Mouse (Mus musculus): ENCODE measurements at regions not wholly inside any gene's neighbourhood (a gene's known extent, or its start where the extent isn't known, plus 50 kb on each side); places are given as distances from the start of the nearest gene placed in this dataset.
A peak's percentile ranks its signal among the peaks of the same experiment; 100 is the strongest.

DNA sequence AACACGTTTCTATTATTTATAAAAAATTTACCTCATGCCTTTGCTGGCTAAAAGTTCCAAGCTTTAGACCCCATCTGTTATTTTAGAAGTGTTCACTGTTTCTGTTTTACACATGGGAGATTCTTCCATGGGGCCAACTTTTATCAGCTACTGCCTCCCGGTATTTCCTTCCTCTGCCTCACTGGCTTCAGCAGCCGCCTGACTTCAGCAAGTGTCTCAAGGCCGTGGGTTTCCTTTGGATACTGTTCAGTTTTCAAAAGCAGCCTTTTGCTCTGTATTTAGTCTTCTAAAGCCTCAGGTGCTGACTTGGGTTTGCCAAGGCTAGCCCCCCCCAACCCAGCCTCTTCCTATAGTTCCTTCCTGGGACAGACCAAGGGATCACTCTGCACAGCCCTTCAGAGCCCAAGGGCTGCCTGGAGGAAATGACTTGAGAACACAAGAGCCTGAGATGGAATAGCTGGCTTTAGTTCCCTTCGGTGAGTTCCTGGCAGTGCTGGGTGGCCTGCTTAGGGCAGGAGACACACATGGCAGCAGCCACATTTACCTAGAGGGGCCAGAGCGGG lies 75.1 kb upstream of the Itga6 start:
- WGBS = 69% methylated on average over 6 of the region's 6 CpGs
- Histone ChIP-seq H3K36me3 (ENCODE audit: insufficient read depth) (no peaks in the 10 kb centered on the region), H3K9ac (no peak overlapping the region), H3K4me3 (ENCODE audit: low read depth, low read length) (no peak overlapping the region), H3K4me2 (no peak overlapping the region), H3K4me1 (ENCODE audit: insufficient read depth) (peaks cover 7% of the 10 kb centered on the region), H3K9me3 (ENCODE audit: low read depth, low read length) (no peaks in the 10 kb centered on the region), H3K27me3 (ENCODE audit: insufficient read depth, low read length) (no peaks in the 10 kb centered on the region), H3K27ac (ENCODE audit: low read depth) (peak overlapping the region; percentile 84)
- TF ChIP-seq CTCF (IDR thresholded peaks at IDR 0.05; ENCODE audit: low read depth) = no peak
- no peak for ATAC-seq (ENCODE audit: insufficient read depth)
- no peak for DNase-seq

- Histone ChIP-seq H3K9ac (no peak overlapping the region), H3K27ac (ENCODE audit: low read depth) (peak overlapping the region; percentile 84), H3K9me3 (ENCODE audit: low read depth, low read length) (no peaks in the 10 kb centered on the region), H3K36me3 (ENCODE audit: insufficient read depth) (no peaks in the 10 kb centered on the region), H3K4me2 (no peak overlapping the region), H3K27me3 (ENCODE audit: insufficient read depth, low read length) (no peaks in the 10 kb centered on the region), H3K4me1 (ENCODE audit: insufficient read depth) (peaks cover 7% of the 10 kb centered on the region), H3K4me3 (ENCODE audit: low read depth, low read length) (no peak overlapping the region)
- peak; percentile 29; the same call in 1 of the 2 replicates for ATAC-seq (ENCODE audit: insufficient read depth)
- DNase-seq = peak; percentile 54
- 70% methylated on average over 4 of the region's 4 CpGs for WGBS
- no peak for TF ChIP-seq CTCF (IDR thresholded peaks at IDR 0.05; ENCODE audit: low read depth)
Observed at GRCm38 (mm10) chr2:71670882-71671281, 74.5 kb upstream of the Itga6 start.

DNA sequence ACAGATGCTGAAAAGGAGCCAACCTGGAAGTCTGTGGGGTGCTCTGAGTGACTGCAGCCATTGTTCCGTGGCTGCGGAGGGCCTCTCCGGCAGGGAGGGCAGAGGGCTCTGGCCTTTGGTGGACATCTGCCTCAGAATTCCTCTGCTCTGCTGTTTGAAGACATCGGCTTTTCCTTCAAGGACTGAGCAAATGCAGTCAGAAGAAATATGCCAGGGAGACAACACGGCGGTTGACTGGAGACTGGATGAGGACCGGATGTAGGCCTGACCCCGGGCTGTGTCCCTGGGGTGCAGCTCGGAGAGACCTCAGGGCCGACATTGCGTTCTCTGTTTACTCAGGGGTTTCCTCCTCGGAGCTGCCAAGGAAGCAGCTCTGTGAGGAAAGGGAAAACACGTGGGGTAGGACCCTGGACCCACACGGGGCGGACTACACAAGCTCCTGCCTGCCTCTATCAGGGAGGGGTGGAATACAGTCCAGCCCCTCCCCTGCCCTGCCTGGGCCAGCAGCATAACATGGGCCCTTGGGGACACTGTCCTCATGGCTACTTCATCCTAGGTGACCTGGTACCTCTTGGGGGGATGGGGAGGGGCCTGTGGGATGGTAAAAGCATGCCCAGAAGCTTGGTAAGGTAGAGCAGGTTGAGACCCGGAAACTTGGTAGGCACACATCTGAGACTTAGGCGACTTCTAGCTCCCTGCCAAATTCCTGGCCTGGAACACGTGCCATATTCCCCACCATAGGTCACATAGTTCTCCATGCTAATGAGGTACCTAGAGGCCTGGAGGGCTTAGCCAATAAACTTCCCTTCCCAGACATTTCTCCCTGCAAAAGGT lies 72.1 kb upstream of the Itga6 start:
- no peak for TF ChIP-seq CTCF (IDR thresholded peaks at IDR 0.05; ENCODE audit: low read depth)
- WGBS = 50% methylated on average over 18 of the region's 18 CpGs
- no peak overlapping the region for H3K4me2 ChIP-seq
- no peaks in the 10 kb centered on the region for H3K27me3 ChIP-seq (ENCODE audit: insufficient read depth, low read length)
- no peaks in the 10 kb centered on the region for H3K9me3 ChIP-seq (ENCODE audit: low read depth, low read length)
- DNase-seq (peak; percentile 72), ATAC-seq (ENCODE audit: insufficient read depth) (peak; percentile 81)
- H3K4me1 ChIP-seq (ENCODE audit: insufficient read depth) = peaks cover 7% of the 10 kb centered on the region
- H3K4me3 ChIP-seq (ENCODE audit: low read depth, low read length) = no peak overlapping the region
- H3K9ac ChIP-seq = no peak overlapping the region
- peak overlapping the region; percentile 78 for H3K27ac ChIP-seq (ENCODE audit: low read depth)
- no peaks in the 10 kb centered on the region for H3K36me3 ChIP-seq (ENCODE audit: insufficient read depth)

DNA sequence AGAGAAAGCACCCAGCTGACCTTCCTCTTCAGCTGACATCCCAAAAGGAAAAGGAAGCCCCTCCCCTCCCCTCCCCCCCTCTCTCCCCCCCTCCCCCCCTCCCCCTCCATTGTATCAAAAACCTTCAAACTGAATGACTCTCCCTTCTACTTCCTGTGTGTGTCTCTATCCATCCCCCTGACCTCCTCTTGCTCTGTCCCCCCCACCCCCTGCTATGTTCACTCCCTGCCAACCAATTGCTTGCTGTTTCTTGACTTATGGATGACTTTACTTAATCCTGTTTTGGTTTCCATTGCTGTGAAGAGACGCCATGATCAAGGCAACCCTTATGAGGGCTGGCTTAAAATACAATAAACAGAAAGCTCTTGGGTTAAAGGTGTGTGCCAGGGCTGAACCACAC lies 64.7 kb upstream of the Itga6 start:
- Histone ChIP-seq H3K9me3 (ENCODE audit: low read depth, low read length) (no peaks in the 10 kb centered on the region), H3K4me1 (ENCODE audit: insufficient read depth) (no peaks in the 10 kb centered on the region), H3K9ac (no peak overlapping the region), H3K27me3 (ENCODE audit: insufficient read depth, low read length) (no peaks in the 10 kb centered on the region), H3K4me2 (no peak overlapping the region), H3K36me3 (ENCODE audit: insufficient read depth) (no peaks in the 10 kb centered on the region), H3K4me3 (ENCODE audit: low read depth, low read length) (no peak overlapping the region), H3K27ac (ENCODE audit: low read depth) (no peak overlapping the region)
- no peak for TF ChIP-seq CTCF (IDR thresholded peaks at IDR 0.05; ENCODE audit: low read depth)
- no peak for ATAC-seq (ENCODE audit: insufficient read depth)
- WGBS = 34% methylated on average over 1 of the region's 1 CpGs
- no peak for DNase-seq

- Histone ChIP-seq H3K4me3 (ENCODE audit: low read depth, low read length) (no peak overlapping the region), H3K9me3 (ENCODE audit: low read depth, low read length) (no peaks in the 10 kb centered on the region), H3K27ac (ENCODE audit: low read depth) (no peak overlapping the region), H3K4me1 (ENCODE audit: insufficient read depth) (no peaks in the 10 kb centered on the region), H3K4me2 (no peak overlapping the region), H3K36me3 (ENCODE audit: insufficient read depth) (no peaks in the 10 kb centered on the region), H3K9ac (no peak overlapping the region), H3K27me3 (ENCODE audit: insufficient read depth, low read length) (no peaks in the 10 kb centered on the region)
- ATAC-seq (ENCODE audit: insufficient read depth) = no peak
- DNase-seq = peak; percentile 34
- WGBS = 56% methylated on average over 4 of the region's 4 CpGs
- no peak for TF ChIP-seq CTCF (IDR thresholded peaks at IDR 0.05; ENCODE audit: low read depth)
Observed at GRCm38 (mm10) chr2:71681148-71681547, 64.3 kb upstream of the Itga6 start.

- no peak overlapping the region for H3K4me2 ChIP-seq
- 82% methylated on average over 4 of the region's 4 CpGs for WGBS
- no peak for TF ChIP-seq CTCF (IDR thresholded peaks at IDR 0.05; ENCODE audit: low read depth)
Observed at GRCm38 (mm10) chr2:71683375-71683774, 62.0 kb upstream of the Itga6 start.

GRCm38 (mm10) chr2:71685239-71685638 lies 60.2 kb upstream of the Itga6 start:
- no peak for TF ChIP-seq CTCF (IDR thresholded peaks at IDR 0.05; ENCODE audit: low read depth)
- no peak overlapping the region for H3K27ac ChIP-seq (ENCODE audit: low read depth)
- 78% methylated on average over 7 of the region's 7 CpGs for WGBS

More at GRCm38 (mm10) chr2:71683375-71683774, 62.0 kb upstream of the Itga6 start:
- Histone ChIP-seq H3K4me3 (ENCODE audit: low read depth, low read length) (no peak overlapping the region), H3K27me3 (ENCODE audit: insufficient read depth, low read length) (no peaks in the 10 kb centered on the region), H3K27ac (ENCODE audit: low read depth) (no peak overlapping the region), H3K4me1 (ENCODE audit: insufficient read depth) (no peaks in the 10 kb centered on the region), H3K9me3 (ENCODE audit: low read depth, low read length) (no peaks in the 10 kb centered on the region), H3K9ac (no peak overlapping the region), H3K36me3 (ENCODE audit: insufficient read depth) (no peaks in the 10 kb centered on the region)
- DNase-seq (no peak), ATAC-seq (ENCODE audit: insufficient read depth) (no peak)

More at GRCm38 (mm10) chr2:71685239-71685638, 60.2 kb upstream of the Itga6 start:
- DNase-seq (no peak), ATAC-seq (ENCODE audit: insufficient read depth) (no peak)
- no peak overlapping the region for H3K9ac ChIP-seq
- no peak overlapping the region for H3K4me2 ChIP-seq
- no peaks in the 10 kb centered on the region for H3K27me3 ChIP-seq (ENCODE audit: insufficient read depth, low read length)
- no peaks in the 10 kb centered on the region for H3K9me3 ChIP-seq (ENCODE audit: low read depth, low read length)
- H3K4me1 ChIP-seq (ENCODE audit: insufficient read depth) = peaks cover under 1% of the 10 kb centered on the region; the same call in 1 of the 2 replicates
- H3K4me3 ChIP-seq (ENCODE audit: low read depth, low read length) = no peak overlapping the region
- H3K36me3 ChIP-seq (ENCODE audit: insufficient read depth) = no peaks in the 10 kb centered on the region
